Mouse (Mus musculus) bone marrow, adult 2 months (tissue): ENCODE results near the gene Gnptab.

Experiments
- CTCF ChIP-seq: fragments of 200-500 bp; IDR thresholded peaks from 2 replicates; pipeline ENCODE4 v1.5.1; 2011; ENCODE audit warnings: low read length, control low read depth; ENCODE audit not compliant: control insufficient read depth, insufficient read depth
- POLR2A ChIP-seq: fragments of 200-500 bp; IDR thresholded peaks from 2 replicates; pipeline ENCODE4 v1.6.1; 2011; ENCODE audit warnings: low read depth, mild to moderate bottlenecking, control low read depth, low read length, borderline replicate concordance; ENCODE audit not compliant: control insufficient read depth

GRCm38 (mm10) chr10:88385758-88386157 lies 6.8 kb downstream of the Gnptab start:
- TF ChIP-seq CTCF (no peak), POLR2A (no peak)
